Mouse (Mus musculus) monocyte, adult 5-6 weeks (primary cell): Measurements from ENCODE around the gene Eed. TPM values are rescaled to one million over a fixed set of nuclear protein-coding genes. Genes with fewer than 3 reads are reported as not detected.
"Not testable (repeated sequence)": the region's sequence is repeated elsewhere in the genome, so short reads cannot be mapped to it uniquely, and the experiment has no call there.

Experiments
- ATAC-seq: fragments of 153-309, 156-312 bp; replicated peaks from 2 replicates; pipeline ENCODE4 v1.8.0; 2017; ENCODE audit warnings: mild to moderate bottlenecking; ENCODE audit not compliant: low TSS enrichment, insufficient number of reproducible peaks, severe bottlenecking, poor library complexity, low FRiP score
- total RNA-seq: library from RNA; stranded (forward); fragments of 200-1000, 200-491, 200-594 nt; gene quantifications from 3 replicates; pipeline ENCODE4 v1.2.3, GENCODE M21; 2017

The Eed gene
- 257 to 421 TPM (median 381 TPM) in 3 replicates for total RNA-seq

- peak; percentile 88 for ATAC-seq
These were observed at the start of gene Eed for GRCm38 (mm10) chr7:89980485-89981422. Eed (minus strand) TSS chr7:89980983.

- ATAC-seq = 0 out of 2 replicates have a peak, but pooled peaks have one; percentile 16
These were observed 49.0 kb upstream of the Eed start for GRCm38 (mm10) chr7:90029548-90030485.

GRCm38 (mm10) chr7:90028888-90029547, 48.2 kb upstream of the Eed start:
- peak; percentile 51 for ATAC-seq

GRCm38 (mm10) chr7:90024975-90025374, 44.2 kb upstream of the Eed start:
- ATAC-seq = no peak

GRCm38 (mm10) chr7:90022974-90023707, 42.4 kb upstream of the Eed start:
- peak; percentile 65 for ATAC-seq

- ATAC-seq = no peak
These were observed 39.5 kb upstream of the Eed start for GRCm38 (mm10) chr7:90020331-90020730.

GRCm38 (mm10) chr7:90019570-90019969, 38.8 kb upstream of the Eed start:
- ATAC-seq = peak; percentile 80

- no peak for ATAC-seq
These were observed 36.3 kb upstream of the Eed start for GRCm38 (mm10) chr7:90016930-90017588.

- peak; percentile 66 for ATAC-seq
These were observed 35.7 kb upstream of the Eed start for GRCm38 (mm10) chr7:90016459-90016858.

GRCm38 (mm10) chr7:90006667-90007653, 26.2 kb upstream of the Eed start:
- no peak for ATAC-seq

- ATAC-seq = no peak
These were observed 24.0 kb upstream of the Eed start for GRCm38 (mm10) chr7:90004781-90005180.

- no peak for ATAC-seq
These were observed 21.6 kb upstream of the Eed start for GRCm38 (mm10) chr7:90002375-90002774.

GRCm38 (mm10) chr7:89999491-89999890, 18.7 kb upstream of the Eed start:
- no peak for ATAC-seq

- no peak for ATAC-seq
These were observed 17.8 kb upstream of the Eed start for GRCm38 (mm10) chr7:89998624-89999006.

- ATAC-seq = peak; percentile 76; the same call in 1 of the 2 replicates
These were observed 17.3 kb upstream of the Eed start for GRCm38 (mm10) chr7:89998006-89998623.

- ATAC-seq = not testable (repeated sequence)
These were observed 16.7 kb upstream of the Eed start for GRCm38 (mm10) chr7:89997526-89997925.
